Mouse (Mus musculus): ENCODE data around the gene Tprn.
"Not testable (repeated sequence)": the region's sequence is repeated elsewhere in the genome, so short reads cannot be mapped to it uniquely, and the experiment has no call there.

DNA sequence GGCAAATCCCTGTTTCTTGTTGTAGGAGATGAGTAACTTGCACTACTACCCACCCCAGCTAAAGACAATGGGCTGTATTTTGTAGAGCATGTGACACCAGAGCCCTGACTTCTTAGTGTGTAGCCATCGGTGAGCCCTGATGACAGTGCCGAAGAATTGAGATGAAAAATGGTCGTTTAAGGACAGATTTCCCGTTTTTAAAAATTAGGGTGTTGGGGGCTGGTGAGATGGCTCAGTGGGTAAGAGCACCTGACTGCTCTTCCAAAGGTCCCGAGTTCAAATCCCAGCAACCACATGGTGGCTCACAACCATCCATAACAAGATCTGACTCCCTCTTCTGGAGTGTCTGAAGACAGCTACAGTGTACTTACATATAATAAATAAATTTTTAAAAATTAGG lies 5.2 kb upstream of the Tprn start:
- not testable (repeated sequence) for TF ChIP-seq CTCF (IDR thresholded peaks at IDR 0.05; ENCODE audit: low read depth, low read length); POLR2A (IDR thresholded peaks at IDR 0.05; ENCODE audit: borderline replicate concordance, low read depth, low read length)
